Mouse (Mus musculus): Measurements from ENCODE around the gene Syne4.

The Syne4 gene

DNA sequence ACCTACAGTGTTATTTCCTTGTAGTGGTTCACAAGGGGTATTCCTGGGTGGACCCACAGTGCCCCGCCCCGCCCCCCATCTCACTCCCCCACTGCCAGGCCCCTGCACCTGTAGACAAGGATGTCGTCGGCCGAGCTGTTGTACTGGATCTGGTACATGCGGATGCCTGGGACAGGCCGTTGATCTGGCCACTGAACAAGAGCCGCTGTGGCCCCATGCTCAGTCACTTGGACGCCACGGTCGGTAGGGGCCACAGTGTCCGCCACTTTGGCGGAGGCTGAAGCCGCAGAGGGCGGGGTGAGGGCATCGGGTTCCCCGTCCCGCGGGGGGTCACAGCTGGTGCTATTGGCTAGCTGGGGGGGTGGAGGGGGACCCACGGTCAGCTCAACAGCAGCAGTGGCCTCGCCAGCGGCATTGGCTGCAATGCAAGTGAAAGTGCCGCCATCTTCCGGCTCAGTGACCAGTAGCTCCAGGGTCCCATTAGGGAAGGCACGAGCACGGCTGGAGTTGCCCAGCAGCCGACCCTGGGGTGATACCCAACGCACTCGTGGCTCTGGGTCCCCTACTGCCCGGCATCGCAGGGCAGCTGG lies 44.8 kb downstream of the Syne4 start:
- in situ Hi-C loops (cut with MboI; ENCODE audit: low pct_unique_long_range_greater_than_20kb in 1 of 2, low sequenced_read_pairs in 2 of 2, unreplicated experiment in 1 of 2) = no loop called here

- in situ Hi-C loops (cut with MboI; ENCODE audit: low pct_unique_long_range_greater_than_20kb in 1 of 2, low sequenced_read_pairs in 2 of 2, unreplicated experiment in 1 of 2) = no loop called here
Measured at GRCm38 (mm10) chr7:30360028-30360427, 45.4 kb downstream of the Syne4 start.

DNA sequence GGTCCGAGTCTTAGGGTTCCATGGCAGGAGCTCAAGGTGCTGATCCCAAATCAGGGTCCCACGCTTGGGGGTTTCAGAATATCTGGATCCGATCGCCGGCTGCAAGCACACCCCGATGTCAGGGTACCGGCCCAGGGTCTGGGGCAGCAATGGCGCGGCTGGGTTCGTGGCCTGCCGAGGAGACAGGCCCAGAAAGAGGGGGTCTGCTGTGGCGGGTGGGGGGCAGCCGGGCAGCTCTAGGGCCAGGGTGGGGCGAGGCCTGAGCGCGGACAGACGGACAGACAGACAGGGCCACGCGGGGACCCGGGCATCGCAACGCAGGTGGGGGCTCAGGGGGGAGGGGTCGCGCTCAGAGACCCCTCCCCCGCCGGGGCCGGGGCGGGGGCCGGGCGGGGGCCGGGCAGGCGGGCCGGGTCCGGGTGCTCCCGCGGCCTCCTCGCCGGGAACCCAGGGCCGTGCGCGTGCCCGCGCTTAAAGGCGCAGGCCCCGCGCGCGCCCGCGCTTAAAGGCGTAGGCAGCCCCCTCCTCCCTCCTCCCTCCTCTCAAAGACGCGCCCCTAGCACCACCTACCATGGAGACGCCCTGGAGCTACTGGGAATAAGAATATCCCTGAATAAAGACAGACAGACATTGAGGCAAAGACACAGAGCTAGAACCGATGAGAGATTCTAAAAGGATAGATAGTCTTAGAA lies 48.2 kb downstream of the Syne4 start, which contains the start of gene Lrfn3:
Lrfn3 (minus strand) TSS at position 121 of the 692 bp plus-strand sequence.
- in situ Hi-C loops (cut with MboI; ENCODE audit: low pct_unique_long_range_greater_than_20kb in 1 of 2, low sequenced_read_pairs in 2 of 2, unreplicated experiment in 1 of 2) = no loop called here

- in situ Hi-C loops (cut with MboI; ENCODE audit: low pct_unique_long_range_greater_than_20kb in 1 of 2, low sequenced_read_pairs in 2 of 2, unreplicated experiment in 1 of 2) = no loop called here
Measured at GRCm38 (mm10) chr7:30363344-30363738, 48.7 kb downstream of the Syne4 start.

DNA sequence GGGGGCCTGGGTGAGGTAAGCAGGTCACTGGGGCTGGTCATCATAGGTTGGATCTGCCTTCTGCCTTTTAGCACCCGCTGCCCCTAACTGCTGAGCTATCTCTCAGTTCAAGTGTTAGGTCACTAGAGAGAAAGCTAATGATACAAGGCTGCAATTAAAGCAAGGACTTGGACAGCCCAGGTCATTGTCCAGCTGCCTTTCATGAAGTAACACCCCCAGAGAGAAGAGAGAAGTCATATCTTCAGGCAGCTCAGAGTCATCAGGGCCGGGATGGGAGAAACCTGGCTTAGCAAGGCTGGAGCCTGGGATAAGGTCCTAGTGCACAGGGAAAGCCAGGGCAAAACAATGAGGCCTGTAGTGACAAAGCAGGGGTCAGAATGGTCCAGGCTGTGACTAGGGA lies 52.9 kb downstream of the Syne4 start:
- in situ Hi-C loops (cut with MboI; ENCODE audit: low pct_unique_long_range_greater_than_20kb in 1 of 2, low sequenced_read_pairs in 2 of 2, unreplicated experiment in 1 of 2) = no loop called here
